Comparison of ENCODE assay signal across 9 mouse cellular contexts in the genomic region with DNA sequence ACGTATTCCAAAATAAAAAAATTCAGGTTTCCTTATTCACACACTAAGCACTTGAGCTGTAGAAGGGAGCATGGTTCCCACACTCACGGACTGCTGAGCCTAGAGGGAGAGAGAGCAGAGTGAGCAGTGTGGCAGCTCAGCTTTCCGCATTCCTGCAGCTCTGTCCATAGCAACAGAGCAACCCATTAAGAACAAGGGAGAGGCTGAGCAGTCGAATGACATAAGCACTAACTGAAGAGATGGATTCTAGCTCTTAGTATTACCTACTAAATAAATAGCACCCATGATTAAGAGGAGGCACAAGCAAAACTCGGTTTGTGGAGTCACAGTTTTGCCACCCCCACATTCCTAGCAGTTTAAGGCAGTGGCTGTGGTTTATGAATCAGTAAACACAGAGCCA. TPM values are rescaled to one million over a fixed set of nuclear protein-coding genes. Genes with fewer than 3 reads are reported as not detected.
A peak's percentile ranks its signal among the peaks of the same experiment; 100 is the strongest.
DNase-seq lines count a peak whose midpoint lies in the region; ATAC-seq and TF ChIP-seq lines count a peak whose summit lies in the region.
"Had no signal": no experiment of that assay in that cellular context is flagged by ENCODE, and none has a peak within 500 bp of the region (broad histone marks: within the 10 kb centered on the region; RNA-seq: fewer than 3 reads in every experiment).

No protein-coding gene starts in this region.

- no peaks in the 10 kb centered on the region for H3K4me1 ChIP-seq in lung, embryonic 16.5 days (replicated peaks; ENCODE audit: control insufficient read depth, insufficient read depth, low read length)

- TF ChIP-seq CTCF in layer of hippocampus, adult 2 months (conservative IDR thresholded peaks at IDR 0.05): peak; percentile 37

- no peaks in the 10 kb centered on the region for H3K27me3 ChIP-seq in lung, embryonic 16.5 days (ENCODE audit: control insufficient read depth, insufficient read depth, low read depth, low read length)

- DNase-seq in layer of hippocampus, adult 2 months (ENCODE audit: low spot score in 2 of 2): peak in 1 of 2 experiments; percentile 13
- no peak for DNase-seq in layer of hippocampus, adult 9-10 months (ENCODE audit: low spot score)
- DNase-seq in embryo, embryonic 9.5 days (ENCODE audit: extremely low spot score): peak; percentile 48
- DNase-seq in skeletal muscle tissue, adult 2 months (ENCODE audit: low read depth, low spot score): peak; percentile 30
- no peak for DNase-seq in frontal cortex, postnatal 10 days (ENCODE audit: low spot score in 2 of 2)
- no peak for DNase-seq in urinary bladder, postnatal 4 days (ENCODE audit: low spot score in 2 of 2)
- DNase-seq in spleen, adult 18-20 months: no peak

- ATAC-seq in lung, embryonic 16.5 days (ENCODE audit: low read depth): peak; percentile 93

- no peaks in the 10 kb centered on the region for H3K9me3 ChIP-seq in lung, embryonic 16.5 days (ENCODE audit: control insufficient read depth, low read length)

- H3K4me2 ChIP-seq in lung, embryonic 16.5 days (ENCODE audit: low read depth, low read length): no peak overlapping the region

- H3K4me3 ChIP-seq in layer of hippocampus, adult 2 months: no peak overlapping the region
- no peak overlapping the region for H3K4me3 ChIP-seq in lung, embryonic 16.5 days (ENCODE audit: low read length)

- no peak overlapping the region for H3K9ac ChIP-seq in lung, embryonic 16.5 days (ENCODE audit: low read length)

- H3K27ac ChIP-seq in layer of hippocampus, adult 2 months: no peak overlapping the region
- no peak overlapping the region for H3K27ac ChIP-seq in lung, embryonic 16.5 days (ENCODE audit: low read length)
- H3K27ac ChIP-seq: macrophage had no signal

- H3K36me3 ChIP-seq in lung, embryonic 16.5 days (ENCODE audit: control insufficient read depth, insufficient read depth, low read length): peaks cover 21% of the 10 kb centered on the region; the same call in 1 of the 2 replicates

- WGBS in lung, embryonic 16.5 days: 32% methylated on average over 5 of the region's 5 CpGs

RNA-seq across cellular contexts. Expression of gene Rbl1, which starts 34.2 kb away (rescaled TPM):
- total RNA-seq in layer of hippocampus, adult 2 months (2021): 1 to 10 TPM; 1.5 to 1.7 TPM
- polyA plus RNA-seq in lung, embryonic 16.5 days (2015; fragmentation: Nextera tagmentation; extraction: Ambion mirVana): 26.9 and 30.4 TPM in 2 replicates

RNA-seq across cellular contexts. Expression of gene Samhd1, which starts 35.1 kb away (rescaled TPM):
- 10 to 100 TPM; 14.3 to 16.8 TPM for total RNA-seq in layer of hippocampus, adult 2 months (2021)
- 30.2 and 32.4 TPM in 2 replicates for polyA plus RNA-seq in lung, embryonic 16.5 days (2015; fragmentation: Nextera tagmentation; extraction: Ambion mirVana)

Comparison
In these comparisons a context has a peak if more than half of its experiments do, and no peak if none do; other contexts are left out.
1. DNase-seq: peak in embryo, embryonic 9.5 days (single experiment) and skeletal muscle tissue, adult 2 months (single experiment); none in layer of hippocampus, adult 9-10 months (single experiment), frontal cortex, postnatal 10 days (0 of 2), urinary bladder, postnatal 4 days (0 of 2) and spleen, adult 18-20 months (0 of 2).